Mouse (Mus musculus) cerebral cortex, adult 2 months (tissue): ENCODE results near the gene Ubn2.

ENCODE experiments used
- WGBS: fragments of 180-500 bp; shearing (Covaris S2); methylation state at CpG from one replicate; pipeline ENCODE4 v1.1.7; 2018; 5-methylcytosine and 5-hydroxymethylcytosine counted together

Ubn2 gene

GRCm38 (mm10) chr6:38535366-38535690 lies 101.6 kb downstream of the Ubn2 start:
- WGBS: under 1% methylated on average over 9 of the region's 9 CpGs

GRCm38 (mm10) chr6:38535788-38536187 lies 102.0 kb downstream of the Ubn2 start:
- 77% methylated on average over 1 of the region's 1 CpGs for WGBS

DNA sequence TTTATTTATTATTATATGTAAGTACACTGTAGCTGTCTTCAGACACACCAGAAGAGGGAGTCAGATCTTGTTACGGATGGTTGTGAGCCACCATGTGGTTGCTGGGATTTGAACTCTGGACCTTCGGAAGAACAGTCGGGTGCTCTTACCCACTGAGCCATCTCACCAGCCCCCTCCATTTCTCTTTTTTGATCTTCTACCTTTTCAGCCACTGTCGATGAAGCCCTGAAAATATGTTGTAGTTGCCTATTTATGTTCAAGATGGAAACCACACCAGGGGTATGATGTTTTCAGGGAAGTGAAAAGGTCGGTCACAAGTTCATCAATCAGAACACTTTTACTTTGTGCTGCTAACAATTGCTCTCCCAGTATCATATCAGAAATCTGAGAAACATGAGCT lies 110.4 kb downstream of the Ubn2 start:
- 91% methylated on average over 5 of the region's 5 CpGs for WGBS

- 94% methylated on average over 2 of the region's 2 CpGs for WGBS
Measured at GRCm38 (mm10) chr6:38547005-38547404, 113.3 kb downstream of the Ubn2 start.

GRCm38 (mm10) chr6:38547707-38548106 lies 114.0 kb downstream of the Ubn2 start:
- 95% methylated on average over 1 of the region's 1 CpGs for WGBS

- WGBS: 95% methylated on average over 7 of the region's 7 CpGs
Measured at GRCm38 (mm10) chr6:38548595-38548994, 114.8 kb downstream of the Ubn2 start.

DNA sequence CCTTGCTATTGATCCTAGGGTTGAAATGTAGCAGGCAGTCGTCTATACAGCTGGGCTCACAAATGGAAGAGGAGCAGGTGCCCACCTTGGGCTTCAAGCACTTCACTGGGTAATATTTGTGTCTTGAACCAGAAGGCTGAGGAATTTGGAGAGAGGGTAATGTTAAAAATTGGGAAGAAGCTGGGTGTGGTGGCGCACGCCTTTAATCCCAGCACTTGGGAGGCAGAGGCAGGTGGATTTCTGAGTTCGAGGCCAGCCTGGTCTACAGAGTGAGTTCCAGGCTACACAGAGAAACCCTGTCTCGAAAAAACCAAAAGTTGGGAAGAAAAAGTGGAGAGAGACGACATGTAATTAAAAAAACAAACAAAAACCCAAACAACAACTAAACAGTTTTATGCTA lies 116.1 kb downstream of the Ubn2 start:
- WGBS: 72% methylated on average over 6 of the region's 6 CpGs

GRCm38 (mm10) chr6:38550250-38551061 lies 116.7 kb downstream of the Ubn2 start:
- 2% methylated on average over 28 of the region's 28 CpGs for WGBS

GRCm38 (mm10) chr6:38551062-38551988 lies 117.6 kb downstream of the Ubn2 start, which contains the start of gene Luc7l2:
Gene Luc7l2, plus strand, starts transcription at chr6:38551334.
- WGBS: under 1% methylated on average over 92 of the region's 98 CpGs

GRCm38 (mm10) chr6:38551989-38552635 lies 118.4 kb downstream of the Ubn2 start:
- WGBS: 0% methylated on average over 32 of the region's 32 CpGs

GRCm38 (mm10) chr6:38552636-38553000 lies 118.9 kb downstream of the Ubn2 start:
- 11% methylated on average over 5 of the region's 5 CpGs for WGBS
